Mouse (Mus musculus): ENCODE measurements at regions not wholly inside any gene's neighbourhood (a gene's known extent, or its start where the extent isn't known, plus 50 kb on each side); places are given as distances from the start of the nearest gene placed in this dataset.

DNA sequence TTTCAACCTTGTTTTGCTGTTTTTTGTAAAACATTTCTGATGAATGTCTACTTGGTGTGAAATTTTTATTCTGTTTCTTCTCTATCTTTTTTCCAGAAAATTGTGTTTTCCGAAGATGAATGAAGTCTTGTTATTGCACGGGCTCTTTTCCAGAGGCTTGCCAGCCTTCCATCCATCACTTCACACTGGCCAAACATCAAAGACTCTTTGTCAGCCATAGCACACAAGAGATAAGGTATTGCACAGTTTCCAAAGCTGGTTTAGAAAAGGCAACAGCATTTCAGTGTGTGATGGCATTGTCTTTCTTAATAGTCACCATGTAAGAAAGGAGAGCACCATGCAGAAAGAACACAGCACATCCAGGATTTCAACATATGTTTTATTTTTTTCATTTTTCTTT lies 202.5 kb upstream of the Gnpda2 start:
- Histone ChIP-seq H3K9me3 (no peaks in the 10 kb centered on the region), H3K4me1 (peaks cover 8% of the 10 kb centered on the region; the same call in 1 of the 2 replicates), H3K9ac (no peak overlapping the region), H3K4me3 (no peak overlapping the region), H3K36me3 (no peaks in the 10 kb centered on the region), H3K27ac (replicated peaks) (no peak overlapping the region), H3K27me3 (replicated peaks) (no peaks in the 10 kb centered on the region), H3K4me2 (no peak overlapping the region)
- WGBS: 17% methylated on average over 2 of the region's 2 CpGs
- ATAC-seq (ENCODE audit: extremely low read depth, insufficient number of reproducible peaks, low FRiP score, low TSS enrichment): no peak; the same call in 1 of the 2 replicates

DNA sequence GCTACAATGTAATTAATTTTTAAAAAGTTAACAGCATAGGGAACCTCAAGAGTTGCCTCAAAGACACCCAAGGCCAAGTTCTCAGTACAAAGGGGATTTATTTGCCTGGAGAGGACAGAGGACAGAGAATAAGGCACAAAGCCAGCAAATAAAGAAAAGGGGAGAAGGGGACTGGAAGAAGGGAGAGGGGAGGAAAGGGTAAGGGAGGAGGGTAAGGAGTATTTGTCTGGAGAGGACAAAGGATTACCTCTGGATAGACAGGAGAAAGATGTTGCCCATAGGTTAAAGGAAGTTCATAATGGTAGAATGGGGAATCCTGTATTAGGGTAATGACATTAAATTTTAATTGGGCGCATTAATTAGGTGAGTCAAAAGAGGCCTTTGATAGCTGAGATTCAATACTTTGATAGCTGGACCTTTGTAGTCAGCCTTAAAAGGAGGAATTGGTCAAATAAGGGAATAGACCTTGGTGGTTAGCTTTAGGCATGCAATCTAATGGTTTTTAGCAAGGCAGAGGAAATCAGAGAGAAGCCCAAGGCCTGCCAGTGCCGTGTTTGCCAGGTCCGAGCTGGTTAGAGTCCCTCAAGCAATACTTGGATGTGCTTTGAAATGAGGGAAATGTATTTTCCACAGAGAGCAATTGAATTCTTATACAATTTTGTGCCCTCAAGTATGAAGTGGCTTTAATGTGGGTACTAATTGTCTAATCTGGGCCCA lies 164.8 kb upstream of the Gnpda2 start:
- Histone ChIP-seq H3K4me3 (no peak overlapping the region), H3K36me3 (no peaks in the 10 kb centered on the region), H3K27me3 (replicated peaks) (no peaks in the 10 kb centered on the region), H3K9me3 (no peaks in the 10 kb centered on the region), H3K4me1 (no peaks in the 10 kb centered on the region), H3K4me2 (no peak overlapping the region), H3K9ac (no peak overlapping the region), H3K27ac (replicated peaks) (no peak overlapping the region)
- no peak for ATAC-seq (ENCODE audit: extremely low read depth, insufficient number of reproducible peaks, low FRiP score, low TSS enrichment)
- 83% methylated on average over 3 of the region's 3 CpGs for WGBS

DNA sequence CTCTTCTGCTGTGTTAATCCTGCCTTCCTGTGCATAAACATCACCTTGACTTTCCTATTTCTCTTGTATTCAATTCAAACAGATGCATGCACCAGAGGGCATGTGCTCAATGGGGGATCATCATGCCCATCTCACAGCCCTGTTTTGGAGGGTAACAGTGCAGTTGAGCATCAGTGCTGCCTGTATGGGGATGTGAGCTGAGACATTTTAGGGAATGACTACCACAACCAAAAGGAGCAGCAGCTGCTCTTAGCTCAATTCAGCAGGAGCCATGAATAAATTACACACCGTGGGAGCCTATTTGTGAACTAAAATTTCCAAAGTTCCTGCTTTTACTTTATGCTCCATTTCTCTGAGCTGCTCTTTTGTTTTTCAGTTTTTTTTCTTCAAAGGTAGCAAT lies 164.2 kb upstream of the Gnpda2 start:
- no peak for ATAC-seq (ENCODE audit: extremely low read depth, insufficient number of reproducible peaks, low FRiP score, low TSS enrichment)
- 47% methylated on average over 1 of the region's 1 CpGs for WGBS
- Histone ChIP-seq H3K9ac (no peak overlapping the region), H3K9me3 (no peaks in the 10 kb centered on the region), H3K4me2 (no peak overlapping the region), H3K4me1 (no peaks in the 10 kb centered on the region), H3K27me3 (replicated peaks) (no peaks in the 10 kb centered on the region), H3K27ac (replicated peaks) (no peak overlapping the region), H3K4me3 (no peak overlapping the region), H3K36me3 (no peaks in the 10 kb centered on the region)

DNA sequence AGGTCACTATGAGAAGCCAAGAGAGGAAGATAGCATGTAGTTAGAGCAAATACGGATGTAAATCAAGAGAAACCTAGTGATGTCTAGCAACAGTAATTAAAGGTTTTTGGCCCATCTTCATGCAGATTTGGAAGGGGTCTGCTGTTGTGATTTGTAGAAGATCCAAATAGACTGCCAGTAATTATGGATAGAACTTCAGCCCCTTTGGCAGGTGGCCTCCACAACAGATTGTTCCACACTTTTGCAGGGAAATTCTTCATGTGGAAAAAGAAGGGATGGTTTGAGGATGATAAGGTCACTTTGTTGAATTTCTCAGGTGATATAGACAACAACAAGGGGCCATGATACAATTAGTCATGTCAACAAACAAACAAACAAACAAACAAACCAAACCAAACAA lies 148.4 kb upstream of the Gnpda2 start:
- Histone ChIP-seq H3K4me2 (no peak overlapping the region), H3K9ac (no peak overlapping the region), H3K4me1 (no peaks in the 10 kb centered on the region), H3K9me3 (no peaks in the 10 kb centered on the region), H3K27me3 (replicated peaks) (no peaks in the 10 kb centered on the region), H3K36me3 (no peaks in the 10 kb centered on the region), H3K27ac (replicated peaks) (no peak overlapping the region), H3K4me3 (no peak overlapping the region)
- WGBS: 76% methylated on average over 1 of the region's 1 CpGs
- no peak for ATAC-seq (ENCODE audit: extremely low read depth, insufficient number of reproducible peaks, low FRiP score, low TSS enrichment)

DNA sequence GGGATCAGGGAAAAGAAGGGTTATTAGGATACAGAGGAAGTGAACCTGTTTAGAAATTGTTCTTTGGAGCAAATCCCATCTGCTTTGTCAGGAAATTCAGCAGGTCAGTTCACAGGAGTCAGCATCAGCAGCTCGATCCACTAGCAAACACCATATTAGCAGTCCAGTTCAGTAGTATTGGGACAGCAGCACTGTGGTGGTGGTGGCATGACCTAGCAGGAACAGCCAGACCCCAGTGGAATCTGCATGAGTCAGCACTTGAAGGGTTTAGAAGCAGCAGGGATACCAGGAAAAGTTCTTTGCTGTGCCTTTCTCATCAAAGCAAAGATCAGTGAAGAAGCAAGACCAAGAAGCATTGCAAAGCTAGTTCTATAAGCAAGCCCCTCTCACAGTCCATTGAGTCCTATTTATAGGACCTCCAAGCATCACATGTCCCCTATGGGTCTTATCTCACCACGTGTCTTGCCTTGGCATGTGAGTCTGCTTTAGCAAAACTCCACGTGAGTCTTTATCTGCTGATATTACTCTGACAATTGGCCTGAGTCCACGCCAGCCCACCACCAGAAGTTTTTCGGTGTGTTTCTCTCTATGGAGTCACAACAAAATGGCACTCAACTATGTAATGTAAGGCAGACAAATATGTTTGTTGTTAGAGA lies 129.3 kb upstream of the Gnpda2 start:
- peaks cover 12% of the 10 kb centered on the region for H3K4me1 ChIP-seq
- ATAC-seq (ENCODE audit: extremely low read depth, insufficient number of reproducible peaks, low FRiP score, low TSS enrichment): no peak; the same call in 1 of the 2 replicates
- H3K9ac ChIP-seq: no peak overlapping the region
- no peaks in the 10 kb centered on the region for H3K36me3 ChIP-seq
- no peaks in the 10 kb centered on the region for H3K27me3 ChIP-seq (replicated peaks)
- H3K27ac ChIP-seq (replicated peaks): peak overlapping the region; percentile 68
- 0 out of 2 replicates have a peak overlapping the region, but pooled peaks have one; percentile 10 for H3K4me2 ChIP-seq
- H3K9me3 ChIP-seq: no peaks in the 10 kb centered on the region
- WGBS: 33% methylated on average over 5 of the region's 5 CpGs
- H3K4me3 ChIP-seq: no peak overlapping the region

DNA sequence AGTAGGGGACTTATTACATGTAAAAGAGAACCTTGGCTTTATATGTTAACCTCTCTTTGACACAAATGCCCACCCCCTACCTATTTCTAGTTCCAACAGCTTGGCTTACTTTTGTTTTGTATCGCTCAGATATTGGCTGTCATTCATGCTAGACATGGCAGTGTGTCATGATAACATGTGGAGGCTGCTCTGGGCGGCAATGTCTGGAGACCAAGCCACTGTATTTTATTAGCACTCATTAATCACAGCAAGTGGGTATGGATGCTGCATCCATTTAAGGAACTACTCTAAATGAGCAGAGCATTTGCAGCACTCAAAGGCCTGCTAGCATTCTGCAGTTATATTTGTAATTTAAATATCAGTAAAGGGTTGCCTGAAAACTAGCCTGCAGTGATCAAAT lies 123.9 kb upstream of the Gnpda2 start:
- 52% methylated on average over 2 of the region's 2 CpGs for WGBS
- H3K4me1 ChIP-seq: peaks cover 7% of the 10 kb centered on the region
- no peak overlapping the region for H3K27ac ChIP-seq (replicated peaks)
- H3K4me2 ChIP-seq: no peak overlapping the region
- H3K4me3 ChIP-seq: no peak overlapping the region
- H3K27me3 ChIP-seq (replicated peaks): no peaks in the 10 kb centered on the region
- H3K9ac ChIP-seq: no peak overlapping the region
- ATAC-seq (ENCODE audit: extremely low read depth, insufficient number of reproducible peaks, low FRiP score, low TSS enrichment): no peak
- H3K9me3 ChIP-seq: no peaks in the 10 kb centered on the region
- H3K36me3 ChIP-seq: no peaks in the 10 kb centered on the region

DNA sequence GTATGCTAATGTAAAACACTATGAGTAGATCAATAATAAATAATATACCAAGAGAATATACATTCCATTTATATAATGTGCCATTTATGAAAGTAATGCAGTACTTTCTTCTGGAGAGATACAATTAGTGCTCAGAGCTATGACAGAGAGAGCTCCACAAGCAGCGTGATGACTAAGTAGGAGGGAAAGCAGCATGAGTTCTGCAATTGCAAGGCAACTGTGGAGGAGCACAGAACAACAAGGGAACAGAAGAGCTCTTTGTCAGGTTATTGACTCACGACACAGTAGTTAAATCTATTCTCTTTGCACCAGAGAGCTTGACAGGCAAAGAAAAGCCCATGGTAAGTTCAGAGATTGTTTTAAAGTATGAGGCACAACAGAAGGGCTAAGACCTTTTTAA lies 115.0 kb upstream of the Gnpda2 start:
- Histone ChIP-seq H3K27me3 (replicated peaks) (no peaks in the 10 kb centered on the region), H3K36me3 (no peaks in the 10 kb centered on the region), H3K4me2 (no peak overlapping the region), H3K27ac (replicated peaks) (no peak overlapping the region), H3K4me1 (no peaks in the 10 kb centered on the region), H3K9ac (no peak overlapping the region), H3K9me3 (no peaks in the 10 kb centered on the region), H3K4me3 (no peak overlapping the region)
- WGBS: 42% methylated on average over 2 of the region's 2 CpGs
- no peak for ATAC-seq (ENCODE audit: extremely low read depth, insufficient number of reproducible peaks, low FRiP score, low TSS enrichment)

DNA sequence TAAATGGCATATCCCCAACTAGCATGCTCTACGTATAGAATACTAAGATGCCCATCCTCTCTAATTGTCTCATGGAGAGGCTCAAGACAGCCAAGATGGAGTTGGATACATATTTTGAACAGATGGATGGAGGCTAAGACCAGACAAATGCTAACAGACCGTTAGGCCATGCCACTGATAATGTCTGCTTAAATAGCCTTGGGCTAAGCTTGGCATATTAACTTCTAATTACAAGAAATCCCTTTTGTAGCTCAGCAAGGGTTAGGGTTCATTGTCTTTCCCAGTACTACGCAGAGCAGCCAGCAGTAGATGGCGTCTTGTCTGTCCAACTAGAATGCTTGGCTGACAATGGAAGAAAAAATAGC lies 113.0 kb upstream of the Gnpda2 start:
- Histone ChIP-seq H3K36me3 (no peaks in the 10 kb centered on the region), H3K4me2 (no peak overlapping the region), H3K4me3 (no peak overlapping the region), H3K27me3 (replicated peaks) (no peaks in the 10 kb centered on the region), H3K4me1 (no peaks in the 10 kb centered on the region), H3K27ac (replicated peaks) (no peak overlapping the region), H3K9me3 (no peaks in the 10 kb centered on the region), H3K9ac (no peak overlapping the region)
- 68% methylated on average over 4 of the region's 4 CpGs for WGBS
- ATAC-seq (ENCODE audit: extremely low read depth, insufficient number of reproducible peaks, low FRiP score, low TSS enrichment): no peak

DNA sequence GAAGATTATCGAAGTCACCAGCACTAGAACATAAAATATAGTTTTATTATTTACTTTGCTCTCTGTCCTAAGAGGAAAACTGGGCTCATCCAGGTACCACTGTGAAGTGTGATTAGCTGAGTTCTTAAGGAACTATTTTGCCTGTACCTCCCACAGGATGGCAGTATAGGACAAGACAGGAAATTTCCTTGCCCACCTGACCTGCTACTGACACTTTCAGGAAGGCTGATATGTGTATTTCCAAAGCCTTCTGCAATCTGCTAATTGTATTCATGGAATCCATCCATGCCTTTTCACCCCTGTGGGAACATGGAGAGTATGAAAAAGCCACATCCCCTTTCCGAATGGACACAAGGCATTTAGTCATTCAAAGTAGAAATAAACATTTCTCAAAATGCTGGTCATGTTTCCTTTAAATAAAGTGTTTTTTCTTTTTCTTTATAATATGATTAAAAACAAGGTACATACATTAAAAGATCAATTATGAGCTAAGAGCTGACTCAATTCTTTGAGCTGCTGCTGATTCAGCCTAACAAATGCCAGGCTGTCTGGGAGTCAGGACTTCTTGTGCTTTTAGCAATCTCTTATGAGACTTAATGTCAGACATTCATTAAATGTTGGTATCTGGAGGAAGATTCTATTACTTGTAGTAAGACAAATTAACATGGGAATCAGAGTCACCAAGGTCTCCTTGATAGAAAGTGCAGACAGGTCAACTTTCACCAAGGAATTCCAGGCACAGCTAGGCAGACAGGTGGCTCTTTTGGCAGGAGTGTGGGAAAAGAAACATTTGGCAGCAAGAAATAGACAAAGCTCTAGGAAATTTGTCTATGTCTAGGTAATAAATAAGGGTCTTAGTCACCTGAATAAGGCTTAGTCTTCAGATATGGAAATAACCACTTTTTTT lies 112.4 kb upstream of the Gnpda2 start:
- no peak overlapping the region for H3K27ac ChIP-seq (replicated peaks)
- H3K9me3 ChIP-seq: no peaks in the 10 kb centered on the region
- 46% methylated on average over 2 of the region's 2 CpGs for WGBS
- H3K9ac ChIP-seq: no peak overlapping the region
- no peaks in the 10 kb centered on the region for H3K27me3 ChIP-seq (replicated peaks)
- no peak for ATAC-seq (ENCODE audit: extremely low read depth, insufficient number of reproducible peaks, low FRiP score, low TSS enrichment)
- H3K4me1 ChIP-seq: no peaks in the 10 kb centered on the region
- no peak overlapping the region for H3K4me2 ChIP-seq
- no peak overlapping the region for H3K4me3 ChIP-seq
- no peaks in the 10 kb centered on the region for H3K36me3 ChIP-seq

DNA sequence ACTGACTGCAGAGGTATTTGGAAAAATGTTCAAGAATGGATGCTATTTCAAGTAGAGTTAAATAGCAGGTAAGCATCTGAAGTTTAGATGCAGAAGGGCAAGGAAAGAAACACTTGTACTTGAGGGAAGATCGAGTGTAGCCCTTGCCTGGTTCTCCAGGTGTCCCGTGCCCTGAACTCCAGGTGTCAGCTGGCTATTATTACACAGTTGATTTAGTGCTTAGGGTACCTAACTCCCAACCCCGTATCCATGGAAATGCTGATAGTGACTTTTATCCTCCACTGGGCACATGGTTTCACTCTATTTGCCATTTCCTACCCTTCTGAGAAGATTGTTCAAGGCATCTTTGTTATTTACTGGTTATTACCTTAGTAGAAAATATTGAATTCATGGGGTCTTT lies 86.6 kb upstream of the Gnpda2 start:
- Histone ChIP-seq H3K4me3 (no peak overlapping the region), H3K9me3 (no peaks in the 10 kb centered on the region), H3K4me1 (no peaks in the 10 kb centered on the region), H3K36me3 (no peaks in the 10 kb centered on the region), H3K9ac (no peak overlapping the region), H3K27ac (replicated peaks) (no peak overlapping the region), H3K27me3 (replicated peaks) (no peaks in the 10 kb centered on the region), H3K4me2 (no peak overlapping the region)
- no peak for ATAC-seq (ENCODE audit: extremely low read depth, insufficient number of reproducible peaks, low FRiP score, low TSS enrichment)
- WGBS: 65% methylated on average over 3 of the region's 3 CpGs

DNA sequence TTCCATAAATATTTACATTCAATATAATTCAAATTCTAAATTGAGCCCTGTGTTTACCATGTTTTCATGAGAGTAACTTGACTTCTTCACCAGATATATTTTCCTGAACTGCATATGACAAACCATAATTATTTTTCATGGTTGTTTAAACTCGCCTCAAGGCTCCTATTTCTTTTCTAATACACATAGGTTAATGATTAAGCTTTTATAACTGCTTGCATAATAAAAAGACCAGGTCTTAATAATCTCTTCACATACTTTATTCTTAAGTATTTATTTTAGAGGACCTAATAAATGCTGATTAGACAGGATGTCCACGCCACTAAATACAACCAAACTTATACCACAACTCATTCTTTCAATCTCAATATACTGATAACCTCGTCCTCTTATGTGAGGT lies 86.1 kb upstream of the Gnpda2 start:
- H3K36me3 ChIP-seq: no peaks in the 10 kb centered on the region
- H3K9me3 ChIP-seq: no peaks in the 10 kb centered on the region
- 57% methylated on average over 3 of the region's 3 CpGs for WGBS
- ATAC-seq (ENCODE audit: extremely low read depth, insufficient number of reproducible peaks, low FRiP score, low TSS enrichment): no peak
- no peak overlapping the region for H3K27ac ChIP-seq (replicated peaks)
- H3K4me3 ChIP-seq: no peak overlapping the region
- no peak overlapping the region for H3K9ac ChIP-seq
- no peak overlapping the region for H3K4me2 ChIP-seq
- H3K27me3 ChIP-seq (replicated peaks): no peaks in the 10 kb centered on the region
- no peaks in the 10 kb centered on the region for H3K4me1 ChIP-seq

Measured in heart, embryonic 13.5 days (tissue).